Mouse (Mus musculus): ENCODE measurements around the gene Olfr1029. TPM values are rescaled to one million over a fixed set of nuclear protein-coding genes. Genes with fewer than 3 reads are reported as not detected.
"Not testable (repeated sequence)": the region's sequence is repeated elsewhere in the genome, so short reads cannot be mapped to it uniquely, and the experiment has no call there.

The Olfr1029 gene
- not detected in 2 replicates for polyA plus RNA-seq (2015; fragmentation: Nextera tagmentation; extraction: Ambion mirVana)

DNA sequence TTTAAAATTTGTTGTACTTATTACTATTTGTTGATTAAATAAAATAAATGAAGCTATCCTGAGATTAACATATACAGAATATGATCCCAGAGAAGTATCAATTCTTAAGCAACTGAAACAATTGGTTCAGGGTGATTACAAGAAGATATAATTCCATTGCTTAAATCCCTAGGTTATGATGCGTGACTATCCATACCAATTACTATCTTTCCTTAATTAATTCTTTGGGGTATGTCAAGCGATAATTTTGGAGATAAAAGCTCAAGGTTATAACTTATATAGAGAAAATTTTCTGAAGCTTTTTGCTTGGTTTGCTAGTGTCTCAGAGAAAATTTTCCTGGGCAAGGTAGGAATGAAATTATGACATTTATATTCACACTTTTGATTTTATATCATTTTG lies at the start of gene Olfr1029:
Gene Olfr1029 (plus strand): TSS at position 301 of the 400 bp plus-strand sequence.
- Histone ChIP-seq H3K9me3 (ENCODE audit: control insufficient read depth) (no peaks in the 10 kb centered on the region), H3K27ac (ENCODE audit: low read depth, low read length) (no peak within 1 kb of the TSS), H3K36me3 (ENCODE audit: control insufficient read depth, insufficient read depth) (no peaks in the 10 kb centered on the region), H3K4me1 (replicated peaks; ENCODE audit: control insufficient read depth, insufficient read depth, low read length) (no peaks in the 10 kb centered on the region), H3K4me3 (ENCODE audit: low read depth, low read length) (no peak within 1 kb of the TSS), H3K27me3 (replicated peaks; ENCODE audit: control insufficient read depth, insufficient read depth, low read length) (no peaks in the 10 kb centered on the region), H3K9ac (ENCODE audit: low read depth, low read length) (no peak within 1 kb of the TSS), H3K4me2 (replicated peaks; ENCODE audit: low read depth) (no peak within 1 kb of the TSS)
- no peak for ATAC-seq
- 83% methylated on average over 2 of the region's 2 CpGs for WGBS
- TF ChIP-seq CTCF (IDR thresholded peaks at IDR 0.05; ENCODE audit: low read depth): no peak

DNA sequence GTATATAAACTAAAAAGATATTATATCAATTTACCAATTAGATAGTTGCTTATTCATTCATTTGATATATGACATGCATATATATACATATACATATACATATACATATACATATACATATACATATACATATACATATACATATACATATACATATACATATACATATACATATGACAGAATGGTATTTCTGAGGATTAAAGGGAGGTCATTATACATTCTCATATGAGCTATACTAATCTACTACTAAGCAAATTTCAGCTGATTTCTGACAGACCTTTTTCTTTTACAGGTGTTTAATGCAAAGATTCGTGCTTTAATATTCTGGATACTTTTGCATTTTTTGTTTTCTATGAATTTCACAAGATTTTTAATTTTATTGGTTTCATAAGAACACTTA lies 23.6 kb upstream of the Olfr1029 start, which contains the start of gene Olfr1028:
Gene Olfr1028 (plus strand): TSS at position 301 of the 400 bp plus-strand sequence.
- WGBS: 73% methylated on average over 1 of the region's 1 CpGs
- no peak within 1 kb of the TSS for H3K9ac ChIP-seq (ENCODE audit: low read depth, low read length)
- H3K9me3 ChIP-seq (ENCODE audit: control insufficient read depth): no peaks in the 10 kb centered on the region
- H3K27me3 ChIP-seq (replicated peaks; ENCODE audit: control insufficient read depth, insufficient read depth, low read length): no peaks in the 10 kb centered on the region
- H3K4me3 ChIP-seq (ENCODE audit: low read depth, low read length): no peak within 1 kb of the TSS
- no peak for ATAC-seq
- no peaks in the 10 kb centered on the region for H3K4me1 ChIP-seq (replicated peaks; ENCODE audit: control insufficient read depth, insufficient read depth, low read length)
- TF ChIP-seq CTCF (IDR thresholded peaks at IDR 0.05; ENCODE audit: low read depth): no peak
- no peak within 1 kb of the TSS for H3K4me2 ChIP-seq (replicated peaks; ENCODE audit: low read depth)
- no peak within 1 kb of the TSS for H3K27ac ChIP-seq (ENCODE audit: low read depth, low read length)
- H3K36me3 ChIP-seq (ENCODE audit: control insufficient read depth, insufficient read depth): no peaks in the 10 kb centered on the region

DNA sequence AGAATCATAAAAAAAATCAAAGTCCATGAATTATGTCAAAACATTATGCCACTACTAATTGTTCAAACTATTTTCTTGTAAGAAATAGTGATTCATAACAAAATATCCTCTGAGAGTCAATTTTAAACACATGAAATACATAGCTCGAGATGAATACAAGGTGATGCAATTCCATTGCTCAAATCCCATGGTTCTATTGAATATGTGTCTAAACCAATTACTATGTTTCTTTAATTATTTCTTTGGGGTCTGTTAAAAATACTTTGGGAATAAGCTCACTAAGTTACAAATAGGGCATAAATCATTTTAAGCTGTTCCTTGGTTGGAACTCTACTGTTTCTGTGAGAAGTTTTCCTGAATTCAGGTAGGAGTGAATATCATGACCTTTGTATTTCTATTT lies 5.3 kb downstream of the Olfr1029 start, which contains the start of gene Olfr1030:
Gene Olfr1030 (plus strand): TSS at position 301 of the 400 bp plus-strand sequence.
- H3K9me3 ChIP-seq (ENCODE audit: control insufficient read depth): no peaks in the 10 kb centered on the region
- H3K4me2 ChIP-seq (replicated peaks; ENCODE audit: low read depth): no peak within 1 kb of the TSS
- H3K27me3 ChIP-seq (replicated peaks; ENCODE audit: control insufficient read depth, insufficient read depth, low read length): no peaks in the 10 kb centered on the region
- H3K4me1 ChIP-seq (replicated peaks; ENCODE audit: control insufficient read depth, insufficient read depth, low read length): no peaks in the 10 kb centered on the region
- no peak within 1 kb of the TSS for H3K4me3 ChIP-seq (ENCODE audit: low read depth, low read length)
- 77% methylated on average over 1 of the region's 1 CpGs for WGBS
- no peak within 1 kb of the TSS for H3K9ac ChIP-seq (ENCODE audit: low read depth, low read length)
- TF ChIP-seq CTCF (IDR thresholded peaks at IDR 0.05; ENCODE audit: low read depth): no peak
- H3K36me3 ChIP-seq (ENCODE audit: control insufficient read depth, insufficient read depth): no peaks in the 10 kb centered on the region
- H3K27ac ChIP-seq (ENCODE audit: low read depth, low read length): no peak within 1 kb of the TSS
- no peak for ATAC-seq

DNA sequence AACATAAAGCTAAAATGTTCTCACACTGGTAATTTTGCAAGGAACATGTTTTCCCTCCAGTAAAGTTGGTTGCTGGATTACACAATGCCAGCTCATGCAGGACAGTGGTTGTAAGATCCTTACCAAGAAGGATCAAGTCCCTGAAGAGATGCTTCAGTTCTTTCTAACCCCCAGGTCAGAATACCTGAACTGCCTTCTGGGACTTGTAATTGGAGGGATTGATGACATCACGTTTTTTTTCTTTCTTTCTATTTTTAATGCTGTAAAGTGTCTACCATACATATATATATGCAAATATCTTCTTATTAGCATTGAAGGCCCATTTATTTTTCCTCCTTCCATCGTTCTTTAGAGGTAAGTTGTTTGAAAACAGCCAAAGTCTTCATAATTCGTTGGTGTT lies 16.3 kb downstream of the Olfr1029 start, which contains the start of gene Olfr1031:
Gene Olfr1031 (plus strand): TSS at position 301 of the 400 bp plus-strand sequence.
- no peaks in the 10 kb centered on the region for H3K4me1 ChIP-seq (replicated peaks; ENCODE audit: control insufficient read depth, insufficient read depth, low read length)

DNA sequence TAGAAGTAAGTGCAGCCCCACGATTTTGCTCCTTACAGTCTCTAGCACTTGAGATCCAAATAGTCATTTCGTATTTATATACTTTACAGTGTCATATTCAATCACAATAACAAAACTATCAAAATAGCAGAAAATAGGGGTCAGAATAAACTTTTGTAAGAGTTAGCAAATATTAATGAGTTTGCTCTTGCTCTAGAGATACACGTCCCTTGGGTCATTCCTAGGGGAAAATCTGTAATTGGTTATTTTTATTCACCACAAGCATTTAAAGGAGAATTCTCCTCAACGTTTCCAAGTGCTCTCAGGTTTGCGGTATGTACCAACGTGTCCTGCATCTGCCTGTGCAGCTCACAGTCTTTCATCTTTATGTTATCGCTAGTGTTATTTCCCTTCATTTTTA lies 31.5 kb downstream of the Olfr1029 start, which contains the start of gene Olfr1032:
Gene Olfr1032 (plus strand): TSS at position 301 of the 400 bp plus-strand sequence.
- H3K27ac ChIP-seq (ENCODE audit: low read depth, low read length): no peak within 1 kb of the TSS
- no peak within 1 kb of the TSS for H3K4me2 ChIP-seq (replicated peaks; ENCODE audit: low read depth)
- no peaks in the 10 kb centered on the region for H3K9me3 ChIP-seq (ENCODE audit: control insufficient read depth)
- 81% methylated on average over 7 of the region's 7 CpGs for WGBS
- ATAC-seq: no peak
- H3K27me3 ChIP-seq (replicated peaks; ENCODE audit: control insufficient read depth, insufficient read depth, low read length): no peaks in the 10 kb centered on the region
- H3K4me3 ChIP-seq (ENCODE audit: low read depth, low read length): no peak within 1 kb of the TSS
- H3K36me3 ChIP-seq (ENCODE audit: control insufficient read depth, insufficient read depth): no peaks in the 10 kb centered on the region
- TF ChIP-seq CTCF (IDR thresholded peaks at IDR 0.05; ENCODE audit: low read depth): no peak
- H3K4me1 ChIP-seq (replicated peaks; ENCODE audit: control insufficient read depth, insufficient read depth, low read length): no peaks in the 10 kb centered on the region
- no peak within 1 kb of the TSS for H3K9ac ChIP-seq (ENCODE audit: low read depth, low read length)

More for the DNA sequence above, 16.3 kb downstream of the Olfr1029 start, which contains the start of gene Olfr1031:
- Histone ChIP-seq H3K36me3 (ENCODE audit: control insufficient read depth, insufficient read depth) (no peaks in the 10 kb centered on the region), H3K4me2 (replicated peaks; ENCODE audit: low read depth) (no peak within 1 kb of the TSS), H3K9ac (ENCODE audit: low read depth, low read length) (no peak within 1 kb of the TSS), H3K9me3 (ENCODE audit: control insufficient read depth) (no peaks in the 10 kb centered on the region), H3K4me3 (ENCODE audit: low read depth, low read length) (no peak within 1 kb of the TSS), H3K27me3 (replicated peaks; ENCODE audit: control insufficient read depth, insufficient read depth, low read length) (no peaks in the 10 kb centered on the region), H3K27ac (ENCODE audit: low read depth, low read length) (no peak within 1 kb of the TSS)
- WGBS: 50% methylated on average over 3 of the region's 3 CpGs
- TF ChIP-seq CTCF (IDR thresholded peaks at IDR 0.05; ENCODE audit: low read depth): no peak
- no peak for ATAC-seq

DNA sequence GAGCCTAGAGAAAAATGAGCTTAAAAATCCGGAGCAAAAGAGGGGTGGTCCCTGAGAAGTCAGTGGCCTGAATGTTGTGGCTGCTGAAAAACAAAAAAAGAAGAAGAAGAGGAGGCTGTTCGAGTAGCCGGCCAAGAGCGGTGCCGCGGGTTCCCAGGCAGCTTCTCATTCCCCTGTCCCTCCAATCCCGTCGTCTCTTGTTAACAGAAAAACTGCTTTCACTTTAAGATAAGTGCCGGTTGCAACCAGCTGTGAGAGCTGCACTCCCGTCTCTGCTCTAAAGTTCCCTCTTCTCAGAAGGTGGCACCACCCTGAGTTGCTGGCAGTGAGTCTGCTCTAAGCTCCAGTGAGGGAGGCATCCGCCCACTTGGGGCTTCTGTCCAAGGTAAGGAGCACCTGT lies 46.7 kb downstream of the Olfr1029 start, which contains the start of gene Olfr1033:
Gene Olfr1033 (plus strand): TSS at position 228 of the 400 bp plus-strand sequence.
- H3K4me3 ChIP-seq (ENCODE audit: low read depth, low read length): peak within 1 kb of the TSS; percentile 31
- not testable (repeated sequence) for H3K4me1 ChIP-seq (replicated peaks; ENCODE audit: control insufficient read depth, insufficient read depth, low read length); ATAC-seq; H3K9ac ChIP-seq (ENCODE audit: low read depth, low read length); H3K9me3 ChIP-seq (ENCODE audit: control insufficient read depth); H3K27ac ChIP-seq (ENCODE audit: low read depth, low read length); H3K36me3 ChIP-seq (ENCODE audit: control insufficient read depth, insufficient read depth); H3K27me3 ChIP-seq (replicated peaks; ENCODE audit: control insufficient read depth, insufficient read depth, low read length)
- peak within 1 kb of the TSS; percentile 55 for H3K4me2 ChIP-seq (replicated peaks; ENCODE audit: low read depth)
- under 1% methylated on average over 10 of the region's 11 CpGs for WGBS

DNA sequence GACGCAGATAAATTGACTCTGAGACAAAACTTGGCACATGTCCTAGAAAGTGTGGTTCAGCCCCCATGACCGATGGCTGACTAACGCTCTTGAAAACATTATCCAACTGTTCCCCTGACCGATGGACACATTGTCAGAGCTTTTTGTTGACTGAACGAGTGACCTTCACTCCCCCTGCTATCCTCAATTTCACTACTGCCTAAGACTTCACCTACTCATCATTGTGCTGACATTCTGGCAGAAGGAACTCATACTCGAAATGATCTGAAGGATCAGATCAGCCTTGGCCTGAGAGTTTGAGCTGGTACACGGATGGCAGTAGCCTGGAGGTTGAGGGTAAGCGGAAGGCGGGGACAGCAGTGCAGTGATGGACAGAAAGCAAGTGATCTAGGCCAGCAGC lies 47.8 kb downstream of the Olfr1029 start:
- not testable (repeated sequence) for H3K4me2 ChIP-seq (replicated peaks; ENCODE audit: low read depth); H3K27me3 ChIP-seq (replicated peaks; ENCODE audit: control insufficient read depth, insufficient read depth, low read length); H3K9me3 ChIP-seq (ENCODE audit: control insufficient read depth); H3K9ac ChIP-seq (ENCODE audit: low read depth, low read length); H3K4me1 ChIP-seq (replicated peaks; ENCODE audit: control insufficient read depth, insufficient read depth, low read length); H3K27ac ChIP-seq (ENCODE audit: low read depth, low read length); ATAC-seq; H3K4me3 ChIP-seq (ENCODE audit: low read depth, low read length); H3K36me3 ChIP-seq (ENCODE audit: control insufficient read depth, insufficient read depth)
- WGBS: 48% methylated on average over 3 of the region's 9 CpGs

Other genes starting within 250 kb of the Olfr1029 start
- not detected in 2 replicates for gene Olfr1012, start 211.1 kb upstream of the Olfr1029 start, polyA plus RNA-seq (2015; fragmentation: Nextera tagmentation; extraction: Ambion mirVana)
- not detected in 2 replicates for gene Olfr1013, start 206.8 kb upstream of the Olfr1029 start, polyA plus RNA-seq (2015; fragmentation: Nextera tagmentation; extraction: Ambion mirVana)
- not detected in 2 replicates for gene Olfr1014, start 201.2 kb upstream of the Olfr1029 start, polyA plus RNA-seq (2015; fragmentation: Nextera tagmentation; extraction: Ambion mirVana)
- not detected in 2 replicates for gene Olfr1015, start 191.9 kb upstream of the Olfr1029 start, polyA plus RNA-seq (2015; fragmentation: Nextera tagmentation; extraction: Ambion mirVana)
- gene Olfr1016, start 171.4 kb upstream of the Olfr1029 start, polyA plus RNA-seq (2015; fragmentation: Nextera tagmentation; extraction: Ambion mirVana): not detected in 2 replicates
- gene Olfr1018, start 155.4 kb upstream of the Olfr1029 start, polyA plus RNA-seq (2015; fragmentation: Nextera tagmentation; extraction: Ambion mirVana): not detected in 2 replicates
- not detected in 2 replicates for gene Olfr1019, start 128.4 kb upstream of the Olfr1029 start, polyA plus RNA-seq (2015; fragmentation: Nextera tagmentation; extraction: Ambion mirVana)
- gene Olfr1020, start 126.9 kb upstream of the Olfr1029 start, polyA plus RNA-seq (2015; fragmentation: Nextera tagmentation; extraction: Ambion mirVana): not detected in 2 replicates
- not detected in 2 replicates for gene Olfr1022, start 105.3 kb upstream of the Olfr1029 start, polyA plus RNA-seq (2015; fragmentation: Nextera tagmentation; extraction: Ambion mirVana)
- gene Olfr1023, start 88.3 kb upstream of the Olfr1029 start, polyA plus RNA-seq (2015; fragmentation: Nextera tagmentation; extraction: Ambion mirVana): not detected in 2 replicates
- not detected in 2 replicates for gene Olfr1024, start 68.8 kb upstream of the Olfr1029 start, polyA plus RNA-seq (2015; fragmentation: Nextera tagmentation; extraction: Ambion mirVana)
- not detected in 2 replicates for gene Olfr1025-ps1, start 58.7 kb upstream of the Olfr1029 start, polyA plus RNA-seq (2015; fragmentation: Nextera tagmentation; extraction: Ambion mirVana)
- gene Olfr1026, start 52.3 kb upstream of the Olfr1029 start, polyA plus RNA-seq (2015; fragmentation: Nextera tagmentation; extraction: Ambion mirVana): not detected in 2 replicates
- gene Olfr1028, start 23.5 kb upstream of the Olfr1029 start, polyA plus RNA-seq (2015; fragmentation: Nextera tagmentation; extraction: Ambion mirVana): not detected in 2 replicates
- not detected in 2 replicates for gene Olfr1030, start 5.4 kb downstream of the Olfr1029 start, polyA plus RNA-seq (2015; fragmentation: Nextera tagmentation; extraction: Ambion mirVana)
- not detected in 2 replicates for gene Olfr1031, start 16.4 kb downstream of the Olfr1029 start, polyA plus RNA-seq (2015; fragmentation: Nextera tagmentation; extraction: Ambion mirVana)
- not detected in 2 replicates for gene Olfr1032, start 31.6 kb downstream of the Olfr1029 start, polyA plus RNA-seq (2015; fragmentation: Nextera tagmentation; extraction: Ambion mirVana)
- 1.3 and 1.5 TPM in 2 replicates for gene Olfr1033, start 46.7 kb downstream of the Olfr1029 start, polyA plus RNA-seq (2015; fragmentation: Nextera tagmentation; extraction: Ambion mirVana)
- 0.03 TPM in 1 of 2 replicates, not detected in the other for gene Olfr1034, start 72.0 kb downstream of the Olfr1029 start, polyA plus RNA-seq (2015; fragmentation: Nextera tagmentation; extraction: Ambion mirVana)
- gene Olfr1036, start 100.1 kb downstream of the Olfr1029 start, polyA plus RNA-seq (2015; fragmentation: Nextera tagmentation; extraction: Ambion mirVana): not detected in 2 replicates
- not detected in 2 replicates for gene Olfr1037, start 113.5 kb downstream of the Olfr1029 start, polyA plus RNA-seq (2015; fragmentation: Nextera tagmentation; extraction: Ambion mirVana)
- gene Olfr1039, start 162.0 kb downstream of the Olfr1029 start, polyA plus RNA-seq (2015; fragmentation: Nextera tagmentation; extraction: Ambion mirVana): not detected in 2 replicates
- gene Olfr1040, start 172.8 kb downstream of the Olfr1029 start, polyA plus RNA-seq (2015; fragmentation: Nextera tagmentation; extraction: Ambion mirVana): not detected in 2 replicates
- gene Olfr1042, start 187.9 kb downstream of the Olfr1029 start, polyA plus RNA-seq (2015; fragmentation: Nextera tagmentation; extraction: Ambion mirVana): not detected in 2 replicates
- not detected in 2 replicates for gene Olfr1043, start 193.6 kb downstream of the Olfr1029 start, polyA plus RNA-seq (2015; fragmentation: Nextera tagmentation; extraction: Ambion mirVana)
- not detected in 2 replicates for gene Olfr1044, start 203.9 kb downstream of the Olfr1029 start, polyA plus RNA-seq (2015; fragmentation: Nextera tagmentation; extraction: Ambion mirVana)
- gene Olfr52, start 211.8 kb downstream of the Olfr1029 start, polyA plus RNA-seq (2015; fragmentation: Nextera tagmentation; extraction: Ambion mirVana): not detected in 2 replicates
- not detected in 2 replicates for gene Olfr1045, start 229.1 kb downstream of the Olfr1029 start, polyA plus RNA-seq (2015; fragmentation: Nextera tagmentation; extraction: Ambion mirVana)
- not detected in 2 replicates for gene Olfr1046, start 245.4 kb downstream of the Olfr1029 start, polyA plus RNA-seq (2015; fragmentation: Nextera tagmentation; extraction: Ambion mirVana)